Mouse (Mus musculus): ENCODE measurements around the gene Agpat3. TPM values are rescaled to one million over a fixed set of nuclear protein-coding genes. Genes with fewer than 3 reads are reported as not detected.
A peak's percentile ranks its signal among the peaks of the same experiment; 100 is the strongest.
"Not testable (repeated sequence)": the region's sequence is repeated elsewhere in the genome, so short reads cannot be mapped to it uniquely, and the experiment has no call there.

Agpat3 gene
- total RNA-seq, 1 experiment from 2014 or later = 8.2 TPM

- peak; percentile 83 for ATAC-seq (replicated peaks; ENCODE audit: low read depth, poor library complexity, severe bottlenecking)
Observed at GRCm38 (mm10) chr10:78364106-78364505, 11.8 kb upstream of the Agpat3 start.

DNA sequence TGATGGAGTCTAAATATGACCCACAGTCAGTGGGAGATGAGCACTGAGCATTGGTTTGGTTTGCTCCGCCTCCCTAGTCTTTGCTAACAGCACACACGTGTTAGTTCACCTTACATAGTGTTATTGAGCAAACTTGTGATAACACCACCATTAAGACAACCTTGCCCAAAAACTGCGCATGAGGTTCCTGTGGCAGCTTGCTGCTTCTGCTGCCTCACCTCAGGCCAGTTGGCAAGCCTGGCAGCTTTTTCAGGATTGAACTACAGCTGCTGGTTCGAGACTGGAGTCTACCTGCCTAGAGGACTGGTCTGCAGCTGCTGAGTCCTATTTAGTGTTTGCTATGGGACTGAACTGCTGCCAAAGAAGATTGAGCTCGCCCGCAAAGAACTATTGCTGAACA, 11.1 kb upstream of the Agpat3 start:
- no peak for ATAC-seq (replicated peaks; ENCODE audit: low read depth, poor library complexity, severe bottlenecking)

DNA sequence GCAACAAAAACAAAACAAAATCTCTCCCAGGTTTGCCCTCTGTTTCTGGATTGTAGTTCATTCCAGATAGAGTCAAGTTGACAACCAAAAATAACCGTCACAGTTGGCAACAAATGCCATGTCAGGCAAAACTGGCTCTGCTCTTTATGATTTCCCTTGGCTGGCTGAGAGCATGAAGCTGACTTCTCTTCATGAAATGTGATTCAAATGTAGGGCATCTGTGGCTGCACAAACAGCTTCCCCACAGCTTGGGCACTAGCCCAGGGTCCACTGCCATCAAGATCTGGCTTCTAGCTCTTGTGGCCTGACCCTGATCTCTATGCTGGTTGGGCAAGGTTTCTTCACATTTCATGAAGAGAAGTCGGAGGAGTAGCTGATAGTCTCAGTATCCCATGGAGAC, 9.7 kb upstream of the Agpat3 start:
- ATAC-seq (replicated peaks; ENCODE audit: low read depth, poor library complexity, severe bottlenecking) = no peak

GRCm38 (mm10) chr10:78360290-78360711, 8.0 kb upstream of the Agpat3 start:
- no peak for ATAC-seq (replicated peaks; ENCODE audit: low read depth, poor library complexity, severe bottlenecking)

- not testable (repeated sequence) for ATAC-seq (replicated peaks; ENCODE audit: low read depth, poor library complexity, severe bottlenecking)
Observed at GRCm38 (mm10) chr10:78358999-78359398, 6.7 kb upstream of the Agpat3 start.

DNA sequence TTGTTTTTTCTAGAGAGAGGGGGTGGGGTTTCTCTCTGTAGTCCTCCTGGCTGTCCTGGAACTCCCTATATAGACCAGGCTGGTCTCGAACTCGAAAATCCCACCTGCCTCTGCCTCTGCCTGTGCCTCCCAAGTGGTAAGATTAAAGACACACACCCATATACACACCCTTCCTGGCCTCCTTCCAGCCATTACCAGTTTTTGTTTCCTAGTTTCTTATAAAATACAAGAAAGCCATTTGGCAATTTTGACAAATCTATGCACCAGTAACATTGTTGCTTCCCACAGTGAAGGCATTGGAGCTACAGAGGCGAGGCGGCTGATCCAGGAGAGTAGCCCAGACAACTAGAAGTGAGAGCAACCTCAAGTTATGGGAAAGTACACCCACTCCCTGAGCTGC, 6.0 kb upstream of the Agpat3 start:
- no peak for ATAC-seq (replicated peaks; ENCODE audit: low read depth, poor library complexity, severe bottlenecking)

- ATAC-seq (replicated peaks; ENCODE audit: low read depth, poor library complexity, severe bottlenecking) = no peak
Observed at GRCm38 (mm10) chr10:78357742-78358141, 5.5 kb upstream of the Agpat3 start.

DNA sequence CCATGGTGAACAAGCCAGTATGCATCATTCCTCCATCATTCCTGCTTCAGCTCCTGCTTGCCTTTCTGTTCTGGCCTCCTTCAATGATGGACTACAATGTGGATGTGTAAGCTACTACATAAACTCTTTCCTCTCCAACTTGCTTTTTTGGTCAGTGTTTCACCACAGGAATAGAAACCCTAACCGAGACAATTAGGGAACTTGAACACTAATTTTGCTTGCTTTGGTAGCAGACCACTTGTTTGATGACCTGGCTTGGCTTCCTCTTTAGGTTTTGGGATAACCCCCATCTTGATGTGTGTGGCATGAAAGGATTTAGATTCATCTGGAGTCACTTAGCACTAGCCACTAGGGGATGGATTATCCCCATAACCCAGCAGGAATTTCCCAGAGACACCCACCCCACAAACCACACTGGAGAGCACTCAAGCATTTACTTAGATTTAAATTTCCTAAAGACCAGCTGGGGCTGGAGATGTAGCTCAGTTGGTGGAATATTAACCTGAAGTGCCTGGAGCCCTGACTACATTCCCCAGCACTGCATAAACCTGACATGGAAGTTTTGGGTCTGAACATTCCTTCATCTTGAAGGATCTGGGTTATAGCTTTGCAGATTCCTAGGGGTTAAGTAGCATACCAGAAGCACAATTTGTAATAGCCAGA, 3.8 kb upstream of the Agpat3 start:
- ATAC-seq (replicated peaks; ENCODE audit: low read depth, poor library complexity, severe bottlenecking) = peak; percentile 50

- no peak for ATAC-seq (replicated peaks; ENCODE audit: low read depth, poor library complexity, severe bottlenecking)
Observed at GRCm38 (mm10) chr10:78353196-78353595, 907 bp upstream of the Agpat3 start.

DNA sequence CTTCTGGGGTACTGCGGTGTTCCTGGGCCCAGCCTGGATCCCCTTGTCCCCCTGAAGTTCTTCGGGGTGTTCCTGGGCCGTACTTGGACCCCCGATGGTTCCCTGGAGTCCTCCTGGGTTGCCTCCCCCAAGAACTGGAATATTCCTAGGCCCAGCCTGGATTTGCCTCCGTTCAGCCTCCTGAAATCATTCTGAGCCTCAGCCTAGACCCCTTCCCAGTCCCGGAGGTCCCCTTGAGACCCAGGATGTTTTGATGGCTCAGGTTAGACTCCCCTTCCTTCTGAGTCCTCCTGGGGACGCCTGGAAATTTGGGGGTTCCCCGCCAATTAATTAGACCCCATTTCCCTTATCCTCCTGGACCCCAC, 359 bp upstream of the Agpat3 start:
- ATAC-seq (replicated peaks; ENCODE audit: low read depth, poor library complexity, severe bottlenecking) = no peak

DNA sequence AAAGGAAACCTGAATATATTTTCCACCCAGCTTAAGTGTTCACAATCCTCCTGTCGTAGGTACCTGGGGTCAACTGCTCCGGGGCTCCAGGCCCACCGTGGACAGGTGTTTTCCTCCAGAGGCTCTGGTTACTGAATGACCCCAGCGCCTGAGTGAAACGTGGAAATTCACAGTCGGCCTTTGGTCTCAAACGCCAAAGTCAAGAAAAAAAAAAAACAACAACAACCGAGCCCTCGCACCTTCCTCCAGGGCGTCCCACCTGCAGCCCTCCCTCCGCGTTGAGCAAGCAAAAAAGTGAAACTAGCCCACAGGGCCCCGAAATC, 764 bp downstream of the Agpat3 start:
- no peak for ATAC-seq (replicated peaks; ENCODE audit: low read depth, poor library complexity, severe bottlenecking)

DNA sequence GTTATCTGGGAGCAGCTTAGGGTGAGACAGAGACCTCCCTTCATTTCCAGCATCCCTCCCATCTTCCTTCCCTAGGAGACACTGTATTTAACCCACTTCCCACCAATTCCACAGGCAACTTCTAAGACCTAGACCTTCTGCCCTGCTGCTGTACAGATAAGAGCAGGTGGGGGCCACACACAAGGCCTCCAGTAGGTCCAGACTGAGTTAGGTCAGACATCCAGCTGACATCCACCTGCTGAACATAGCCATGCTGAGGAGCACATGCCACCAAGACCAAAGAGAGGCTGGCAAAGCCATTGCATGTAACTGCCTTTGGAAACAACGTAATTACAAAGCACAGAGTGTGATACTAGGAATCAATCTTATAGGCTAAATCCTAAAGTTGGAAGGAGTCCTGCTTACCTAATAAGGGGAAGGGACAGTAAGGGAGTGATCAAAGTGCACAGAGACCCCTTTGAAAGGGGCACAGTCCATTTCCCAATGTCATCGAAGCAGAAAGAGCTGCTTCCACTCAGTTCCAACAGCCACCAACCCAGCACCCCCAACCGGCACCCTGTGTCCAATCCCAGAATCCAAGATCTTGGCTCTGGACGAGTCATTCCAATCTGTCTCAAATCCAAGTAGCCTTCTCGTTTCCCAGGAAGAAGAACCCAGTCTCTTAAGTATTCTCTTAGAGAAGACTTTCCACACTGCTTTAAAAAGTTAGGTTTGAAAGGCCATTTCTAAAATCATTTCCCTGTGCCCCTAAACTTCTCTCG, 1.3 kb downstream of the Agpat3 start:
- no peak for ATAC-seq (replicated peaks; ENCODE audit: low read depth, poor library complexity, severe bottlenecking)

GRCm38 (mm10) chr10:78349464-78350165, 2.7 kb downstream of the Agpat3 start:
- ATAC-seq (replicated peaks; ENCODE audit: low read depth, poor library complexity, severe bottlenecking) = no peak

DNA sequence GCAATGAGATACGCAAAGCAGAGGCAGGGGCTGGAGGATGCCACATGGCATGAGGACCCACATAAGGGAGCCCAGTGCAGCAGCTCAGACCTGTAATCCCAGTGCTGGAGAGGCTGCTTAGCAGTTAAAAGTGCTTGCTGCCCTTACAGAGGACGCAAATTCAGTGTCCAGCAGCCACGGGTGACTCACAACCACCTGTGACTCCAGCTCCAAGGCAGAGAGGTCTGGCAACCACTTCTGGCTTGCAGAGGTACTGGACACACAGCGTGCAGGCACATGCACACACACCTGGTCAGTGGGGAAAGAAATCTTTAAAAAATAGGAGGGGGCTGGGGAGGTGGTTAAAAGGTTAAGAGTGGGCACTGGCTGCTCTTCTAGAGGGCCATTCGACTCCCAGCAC, 4.1 kb downstream of the Agpat3 start:
- no peak for ATAC-seq (replicated peaks; ENCODE audit: low read depth, poor library complexity, severe bottlenecking)

DNA sequence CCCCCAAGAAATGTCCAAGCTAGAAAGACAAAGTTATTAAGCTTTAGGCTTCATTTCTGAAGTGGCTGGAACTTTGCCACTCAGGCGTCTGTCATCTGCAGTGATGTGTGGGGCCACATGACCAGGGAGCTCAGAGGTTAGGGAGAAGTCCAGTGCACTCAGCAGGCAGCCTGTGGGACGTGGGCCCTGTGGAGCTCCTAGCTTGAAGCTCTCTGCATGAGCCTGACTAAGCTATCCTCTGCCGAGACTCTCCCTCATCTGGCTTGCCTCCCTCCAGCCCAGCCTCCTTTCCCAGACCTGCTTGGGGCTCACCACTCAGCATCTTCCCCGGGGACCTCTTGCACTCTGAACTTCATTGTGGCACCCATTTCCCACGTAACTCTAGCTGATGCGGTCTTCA, 4.8 kb downstream of the Agpat3 start:
- no peak for ATAC-seq (replicated peaks; ENCODE audit: low read depth, poor library complexity, severe bottlenecking)

GRCm38 (mm10) chr10:78345466-78345865, 6.8 kb downstream of the Agpat3 start:
- no peak for ATAC-seq (replicated peaks; ENCODE audit: low read depth, poor library complexity, severe bottlenecking)

- no peak for ATAC-seq (replicated peaks; ENCODE audit: low read depth, poor library complexity, severe bottlenecking)
Observed at GRCm38 (mm10) chr10:78342091-78342490, 10.2 kb downstream of the Agpat3 start.

DNA sequence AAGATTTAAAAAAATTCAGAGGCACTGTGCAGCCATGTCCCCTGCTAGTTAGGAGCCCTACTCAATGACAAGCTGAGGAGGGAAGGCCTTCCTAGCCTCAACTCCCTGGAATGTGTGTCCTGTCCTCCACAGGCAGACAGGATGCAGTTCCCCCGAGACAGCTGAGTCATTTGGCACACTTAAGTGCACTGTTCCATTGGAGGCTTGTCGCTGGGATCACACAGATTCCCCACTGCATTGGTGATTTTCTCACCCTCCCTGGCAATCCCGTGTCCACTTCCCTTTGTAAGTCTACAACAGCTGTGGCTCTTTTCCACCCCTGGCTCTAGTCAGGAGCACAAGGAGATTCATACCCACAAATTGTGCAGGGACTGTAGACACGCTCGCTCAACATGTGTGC, 14.1 kb downstream of the Agpat3 start:
- ATAC-seq (replicated peaks; ENCODE audit: low read depth, poor library complexity, severe bottlenecking) = no peak

DNA sequence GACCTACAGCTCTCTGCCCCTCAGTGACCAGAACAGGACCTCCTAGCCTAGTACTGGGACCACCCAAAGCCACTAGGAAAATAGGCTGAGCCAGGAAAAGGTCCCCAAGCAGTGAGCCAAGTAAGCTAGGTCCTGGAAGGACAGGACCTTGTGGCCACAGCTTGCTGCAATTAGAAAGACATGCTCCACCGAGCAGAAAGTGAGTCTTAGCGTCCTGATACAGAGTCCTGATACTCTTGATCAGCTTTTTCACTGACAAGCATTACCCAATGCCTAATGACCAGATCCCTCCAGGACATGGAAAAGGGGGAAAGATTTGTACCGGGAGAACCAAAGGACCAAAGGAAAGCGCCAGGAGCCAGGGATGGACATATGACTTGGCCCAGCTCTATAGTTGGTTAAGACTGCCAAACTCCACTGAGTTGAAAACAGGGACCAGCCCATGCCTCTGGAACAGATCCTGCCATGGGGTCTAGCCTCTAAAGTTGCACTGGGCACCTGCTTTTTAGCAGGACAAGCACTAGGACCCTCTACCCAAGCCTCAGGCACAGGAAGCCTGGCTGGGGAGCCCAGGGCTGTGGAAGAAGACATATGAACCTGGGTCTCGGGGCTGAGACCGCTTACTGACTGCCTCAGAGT, 17.2 kb downstream of the Agpat3 start:
- no peak for ATAC-seq (replicated peaks; ENCODE audit: low read depth, poor library complexity, severe bottlenecking)

GRCm38 (mm10) chr10:78331577-78331976, 20.7 kb downstream of the Agpat3 start:
- peak; percentile 22; the same call in 1 of the 2 replicates for ATAC-seq (replicated peaks; ENCODE audit: low read depth, poor library complexity, severe bottlenecking)

GRCm38 (mm10) chr10:78329305-78329704, 23.0 kb downstream of the Agpat3 start:
- no peak for ATAC-seq (replicated peaks; ENCODE audit: low read depth, poor library complexity, severe bottlenecking)

Data from common myeloid progenitor, adult 5-6 weeks (primary cell).